Mouse (Mus musculus) cerebellum, postnatal 25 days (tissue): ENCODE measurements around the gene Eid2.
"Not testable (repeated sequence)": the region's sequence is repeated elsewhere in the genome, so short reads cannot be mapped to it uniquely, and the experiment has no call there.

Source experiments
- DNase-seq, 2 experiments: peaks; one replicate each; pipeline ENCODE4 v3.0.0; 2021; ENCODE audit warnings: mixed read lengths in 2 of 2

Eid2 gene

DNA sequence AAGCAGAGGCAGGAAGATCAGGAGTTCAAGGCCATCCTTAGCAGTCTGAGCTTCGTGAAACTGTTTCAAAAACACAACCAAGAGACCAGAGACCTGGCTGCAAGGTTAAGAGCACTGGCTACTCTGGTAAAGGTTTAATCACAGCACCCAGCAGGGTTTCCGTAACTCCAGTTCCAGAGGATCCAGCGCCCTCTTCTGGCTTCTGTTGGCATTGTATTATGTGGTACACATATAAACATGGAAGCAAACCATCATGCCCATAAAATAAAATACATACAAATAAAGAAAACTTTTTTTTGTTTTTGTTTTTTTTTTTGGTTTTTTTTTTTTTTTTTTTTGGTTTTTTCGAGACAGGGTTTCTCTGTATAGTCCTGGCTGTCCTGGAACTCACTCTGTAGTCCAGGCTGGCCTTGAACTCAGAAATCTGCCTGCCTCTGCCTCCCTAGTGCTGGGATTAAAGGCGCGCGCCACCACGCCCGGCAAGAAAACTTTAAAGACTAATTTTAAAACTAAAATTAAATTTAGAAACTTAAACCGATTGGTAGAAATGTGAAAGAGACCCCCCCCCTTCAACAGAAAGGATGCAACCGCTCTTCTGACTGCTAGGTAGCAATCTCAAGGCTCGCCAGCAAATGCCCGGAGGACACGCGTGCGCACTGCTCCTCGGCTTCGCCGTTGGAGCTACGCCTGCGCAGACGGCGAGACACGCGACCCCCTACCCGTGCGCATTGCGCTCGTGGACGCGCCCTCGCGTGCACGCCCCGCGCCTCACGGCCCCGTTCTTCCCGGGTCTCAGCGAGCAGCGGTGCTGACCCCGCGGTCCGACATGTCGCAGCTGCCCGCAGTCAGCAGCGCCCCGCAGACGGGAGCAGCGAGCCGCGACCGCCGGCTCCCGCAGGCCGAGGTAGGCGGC, at the start of gene Eid2:
Gene Eid2, plus strand, starts transcription at position 753 of the 913 bp plus-strand sequence.
- DNase-seq, result peak; percentile 96 to 97

- DNase-seq, result peak; percentile 8 to 62
Observed at GRCm38 (mm10) chr7:28218951-28219740, 48.5 kb upstream of the Eid2 start.

DNA sequence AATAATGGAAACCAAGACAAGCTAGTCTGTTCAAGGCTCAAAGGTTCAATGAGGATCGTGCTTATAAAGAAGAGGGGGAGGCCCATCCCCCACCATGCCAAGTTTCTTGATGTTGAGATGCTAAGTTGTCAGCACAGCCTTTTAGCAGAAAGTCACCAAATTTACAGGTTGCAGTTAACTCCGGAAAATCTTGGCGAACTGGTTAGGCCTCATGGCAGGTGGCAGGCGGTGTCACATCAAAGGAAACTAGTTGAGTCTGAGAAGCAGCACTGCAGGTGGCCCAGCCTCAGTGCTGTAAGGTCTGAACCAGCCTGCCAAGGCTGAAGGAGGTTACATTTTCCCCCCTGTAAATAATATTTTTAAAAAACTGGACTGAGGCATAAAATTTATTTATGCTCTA, 40.8 kb upstream of the Eid2 start:
- DNase-seq, result not testable (repeated sequence)

- not testable (repeated sequence) for DNase-seq
Observed at GRCm38 (mm10) chr7:28227421-28227820, 40.3 kb upstream of the Eid2 start.

DNA sequence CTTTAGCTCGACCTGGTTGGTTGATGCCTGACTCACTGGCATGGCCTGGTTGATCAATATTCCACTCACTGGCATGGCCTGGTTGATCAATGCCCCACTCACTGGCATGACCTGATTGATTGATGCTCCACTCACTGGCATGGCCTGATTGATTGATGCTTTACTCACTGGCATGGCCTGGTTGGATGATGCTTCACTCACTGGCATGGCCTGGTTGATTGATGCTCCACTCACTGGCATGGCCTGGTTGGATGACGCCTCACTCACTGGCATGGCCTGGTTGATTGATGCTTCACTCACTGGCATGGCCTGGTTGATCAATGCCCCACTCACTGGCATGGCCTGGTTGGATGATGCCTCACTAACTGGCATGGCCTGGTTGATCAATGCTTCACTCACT, 23.7 kb upstream of the Eid2 start:
- DNase-seq, result not testable (repeated sequence)

- no peak for DNase-seq
Observed at GRCm38 (mm10) chr7:28248957-28249356, 18.7 kb upstream of the Eid2 start.

DNA sequence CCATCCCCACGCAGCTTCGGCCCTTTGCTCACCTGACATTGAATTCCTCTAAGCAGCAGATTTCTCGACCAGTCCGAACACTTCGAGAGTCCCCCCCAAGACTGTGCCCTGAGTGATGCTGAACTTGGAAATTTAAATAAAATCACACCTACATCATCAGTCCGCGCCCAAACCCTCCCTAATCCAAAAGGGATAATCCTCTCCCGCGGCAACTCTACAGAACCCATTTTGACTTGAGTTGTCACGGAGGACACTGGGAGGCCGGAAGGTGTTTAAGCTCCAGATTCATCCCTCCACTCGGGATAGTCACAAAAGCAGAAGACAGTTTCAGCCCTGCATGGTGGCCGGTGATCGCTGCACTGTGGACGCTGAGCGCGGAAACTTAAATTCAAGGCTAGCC, 15.7 kb upstream of the Eid2 start:
- no peak for DNase-seq

DNA sequence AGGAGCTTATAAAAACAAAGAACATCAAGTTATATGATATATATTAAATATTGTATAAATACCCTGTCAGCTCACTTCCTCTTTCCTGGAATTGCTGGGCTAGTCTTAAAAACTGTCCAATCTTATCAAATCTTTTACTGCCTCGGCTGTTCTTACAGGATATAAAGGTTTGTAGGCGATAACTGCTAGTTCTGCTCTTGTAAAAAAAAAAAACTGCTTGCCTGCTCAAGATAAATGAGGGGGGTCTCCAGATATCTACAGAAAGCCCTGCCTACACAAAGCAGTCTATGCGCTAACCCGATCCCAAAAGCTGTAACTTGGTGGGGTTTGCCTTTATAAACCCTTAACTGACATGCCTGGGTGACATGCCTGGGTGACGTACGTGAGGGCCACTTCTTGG, 13.1 kb upstream of the Eid2 start:
- no peak for DNase-seq

GRCm38 (mm10) chr7:28255476-28255875, 12.2 kb upstream of the Eid2 start:
- DNase-seq, result no peak

DNA sequence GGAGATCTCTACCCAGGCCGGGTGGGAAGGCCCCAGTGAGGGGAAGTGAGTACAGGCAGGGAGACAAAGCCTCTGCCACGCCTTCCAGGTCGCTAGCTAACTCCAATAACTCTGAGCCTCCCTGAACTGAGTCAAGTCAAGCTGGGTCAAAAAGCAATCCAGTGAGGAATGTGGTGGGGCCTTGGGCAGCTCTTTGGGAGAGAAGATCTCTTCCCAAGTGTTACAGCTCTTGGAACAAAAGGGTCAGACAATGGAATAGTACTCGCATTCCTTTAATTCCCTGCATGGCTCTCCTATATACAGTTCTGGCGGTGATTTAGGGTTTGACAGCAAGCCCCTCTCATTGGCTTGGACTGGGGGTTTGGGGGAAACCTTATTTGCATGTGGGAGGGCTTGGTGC, 4.8 kb upstream of the Eid2 start:
- DNase-seq, result no peak

GRCm38 (mm10) chr7:28263786-28264185, 3.9 kb upstream of the Eid2 start:
- peak in 1 of 2 experiments; percentile 36 for DNase-seq

DNA sequence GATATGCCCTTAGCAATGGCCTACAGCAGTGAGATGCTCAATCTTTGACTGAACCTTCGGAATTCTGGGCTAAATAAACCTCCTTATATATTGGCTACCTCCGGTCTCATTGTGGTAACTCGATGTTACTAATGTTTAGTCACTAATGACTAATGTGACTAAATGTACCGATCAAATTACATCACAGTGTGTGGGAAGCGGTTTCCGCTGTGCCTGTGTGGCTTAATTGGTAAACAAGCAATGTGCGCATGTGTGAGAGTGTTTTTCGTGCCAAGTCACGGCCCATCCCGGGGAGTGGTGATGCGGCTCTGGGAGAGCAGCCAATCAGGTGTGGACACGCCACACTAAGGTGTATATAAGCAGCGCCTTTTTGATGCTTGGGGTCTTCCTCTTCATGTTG, 2.3 kb upstream of the Eid2 start:
- DNase-seq, result no peak

DNA sequence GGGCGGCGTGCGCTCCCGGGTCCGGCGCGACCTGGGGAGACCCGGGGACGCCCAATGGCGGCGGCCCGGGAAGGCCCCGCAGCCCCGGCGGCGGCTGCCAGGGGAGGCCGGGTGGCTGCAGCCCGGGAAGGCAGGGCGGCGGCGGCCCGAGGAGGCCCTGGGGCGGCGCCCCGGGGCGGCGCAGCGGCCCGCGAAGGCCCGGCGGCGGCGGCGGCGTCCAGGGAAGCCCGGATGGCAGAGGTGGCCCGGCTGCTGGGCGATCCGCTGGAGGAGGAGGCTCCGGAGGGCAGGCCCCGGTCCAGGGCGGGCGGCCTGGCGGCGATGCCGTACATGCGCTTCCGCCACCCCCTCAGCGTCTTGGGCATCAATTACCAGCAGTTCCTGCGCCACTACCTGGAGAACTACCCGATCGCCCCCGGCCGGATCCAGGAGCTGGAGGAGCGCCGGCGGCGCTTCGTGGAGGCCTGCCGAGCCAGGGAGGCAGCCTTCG, 406 bp downstream of the Eid2 start:
- peak; percentile 78 to 80 for DNase-seq

DNA sequence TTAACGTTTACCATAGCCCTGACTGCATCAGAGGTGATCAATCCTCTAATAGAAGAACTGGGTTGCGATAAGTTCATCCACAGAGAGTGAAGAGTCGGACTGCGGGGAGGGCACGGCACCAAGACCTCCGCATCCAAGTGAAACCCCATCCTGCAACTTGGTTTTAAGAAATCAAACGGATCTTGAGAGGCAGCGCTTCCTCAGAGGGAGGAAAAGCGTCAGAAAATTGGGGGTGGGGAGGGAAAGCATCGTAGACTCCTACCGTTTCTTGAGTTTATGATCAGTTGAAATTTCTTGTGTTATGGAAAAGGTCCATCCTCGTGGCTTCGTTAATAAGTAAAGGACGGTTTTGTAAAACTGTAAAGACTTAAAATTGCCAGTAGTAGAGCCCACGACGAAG, 895 bp downstream of the Eid2 start:
- DNase-seq, result no peak

GRCm38 (mm10) chr7:28269355-28269754, 1.7 kb downstream of the Eid2 start:
- DNase-seq, result no peak

DNA sequence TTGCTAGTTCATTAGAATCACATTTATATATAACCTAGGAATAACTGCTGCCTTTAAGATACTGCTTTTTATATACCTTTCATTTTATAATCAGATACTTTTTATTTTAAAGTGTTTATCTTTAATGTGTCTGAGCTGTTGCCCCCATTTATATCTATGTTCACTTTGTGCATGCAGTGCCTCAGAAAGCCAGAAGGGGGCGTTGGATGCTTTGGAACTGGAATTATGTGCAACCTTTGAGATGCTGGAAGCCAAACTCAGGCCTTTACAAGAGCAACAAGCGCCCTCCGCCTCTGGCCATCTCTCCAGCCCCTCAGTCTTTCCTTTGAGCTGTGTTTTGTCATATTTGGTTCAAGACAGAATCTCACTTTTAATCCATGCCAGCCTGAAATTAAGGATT, 4.1 kb downstream of the Eid2 start:
- peak in 1 of 2 experiments; percentile 9 for DNase-seq

- no peak for DNase-seq
Observed at GRCm38 (mm10) chr7:28277237-28277614, 9.5 kb downstream of the Eid2 start.

DNA sequence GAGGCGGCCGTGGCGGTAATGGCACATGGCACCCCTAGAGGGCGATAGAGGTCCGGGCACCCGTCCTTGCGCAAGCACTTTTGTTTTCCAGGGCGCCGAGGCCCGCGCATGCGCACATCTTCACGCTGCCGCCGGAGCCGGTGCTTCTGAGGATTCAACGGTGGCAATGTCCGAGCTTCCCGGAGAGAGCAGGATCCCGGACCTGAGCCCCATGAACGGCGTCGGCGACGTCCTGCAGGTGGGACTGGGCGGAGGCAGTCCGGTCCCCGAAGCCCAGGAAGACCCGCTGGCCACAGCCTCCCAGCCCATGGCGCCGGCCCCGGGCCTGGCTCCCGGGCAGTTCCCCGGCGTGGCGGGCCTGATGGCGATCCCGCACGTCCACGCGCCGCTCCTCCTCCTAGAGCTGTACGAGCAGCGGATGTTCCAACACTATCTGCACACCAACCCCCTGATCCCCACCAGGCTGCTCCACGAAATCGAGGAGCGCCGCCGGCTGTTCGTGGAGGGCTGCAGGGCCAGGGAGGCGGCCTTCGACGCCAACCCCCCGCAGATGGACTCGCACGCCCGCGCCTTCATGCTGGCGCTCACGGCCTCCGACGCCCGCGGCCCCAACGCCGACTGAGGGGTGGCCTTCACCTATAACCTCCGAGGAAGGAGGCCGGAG, 10.1 kb downstream of the Eid2 start, which contains the start of gene Eid2b:
Gene Eid2b, plus strand, starts transcription at position 125 of the 664 bp plus-strand sequence.
- DNase-seq, result peak; percentile 98

DNA sequence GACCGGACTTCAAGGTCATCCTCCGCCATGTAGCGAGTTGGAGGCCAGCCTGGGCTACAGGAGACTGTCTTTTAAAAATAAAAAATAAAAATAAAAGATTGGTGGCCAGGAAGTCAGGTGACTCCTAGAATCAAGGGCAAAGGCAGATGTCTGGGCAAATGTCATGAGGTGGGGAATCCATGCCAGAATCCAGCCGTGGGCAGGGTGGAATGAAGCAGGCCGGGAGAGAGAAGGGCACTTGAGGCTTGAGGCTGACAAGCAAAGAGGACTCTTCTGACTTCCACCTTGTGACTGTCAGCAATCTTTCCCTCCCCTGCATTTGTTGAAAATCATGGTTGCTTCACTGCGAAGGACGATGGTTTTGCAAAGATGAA, 10.6 kb downstream of the Eid2 start:
- DNase-seq, result no peak

GRCm38 (mm10) chr7:28280630-28281029, 12.9 kb downstream of the Eid2 start:
- DNase-seq, result no peak

DNA sequence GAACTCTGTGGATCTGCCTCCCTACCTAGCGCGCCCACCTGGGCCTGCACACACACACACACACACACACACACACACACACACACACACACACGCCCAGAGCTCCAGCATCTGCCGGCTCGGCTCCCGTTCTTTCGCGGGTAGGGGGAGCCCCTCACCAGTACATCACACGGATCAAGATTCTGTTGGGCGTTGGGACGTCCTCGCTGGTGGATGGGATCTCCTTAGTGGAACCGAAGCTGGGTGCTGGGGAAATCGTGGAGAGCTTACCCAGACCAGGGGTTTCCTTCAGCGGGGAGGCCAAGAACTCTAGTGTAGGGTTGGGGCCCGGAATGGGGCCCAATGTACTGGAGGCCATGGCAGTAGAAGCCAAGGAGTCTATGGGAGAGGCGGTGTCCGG, 22.5 kb downstream of the Eid2 start:
- DNase-seq, result no peak

GRCm38 (mm10) chr7:28290638-28291590, 23.2 kb downstream of the Eid2 start, which contains the start of gene Selenov:
TSS of gene Selenov (minus strand) at chr7:28291186.
- DNase-seq, result peak; percentile 69 to 76
